Mouse (Mus musculus) embryonic fibroblast, embryonic 13.5 days (primary cell): ENCODE data around the gene Mocs1. TPM values are rescaled to one million over a fixed set of nuclear protein-coding genes. Genes with fewer than 3 reads are reported as not detected.

ENCODE experiments used
- H3K27ac ChIP-seq: 2 replicates; pipeline ENCODE4 v1.5.1; 2012; ENCODE audit warnings: low read length, control low read depth, inconsistent platforms; ENCODE audit not compliant: insufficient read depth
- H3K4me1 ChIP-seq: 2 replicates; pipeline ENCODE4 v1.6.1; 2011; ENCODE audit warnings: low read length; ENCODE audit not compliant: control insufficient read depth, insufficient read depth
- H3K4me3 ChIP-seq: 2 replicates; pipeline ENCODE4 v1.5.1; 2011; ENCODE audit warnings: mild to moderate bottlenecking, control low read depth, low read length; ENCODE audit not compliant: insufficient read depth
- CTCF ChIP-seq: IDR thresholded peaks from 2 replicates; pipeline ENCODE4 v1.5.1; 2011; ENCODE audit warnings: mild to moderate bottlenecking, control low read depth, low read length, moderate library complexity, borderline replicate concordance; ENCODE audit not compliant: insufficient read depth
- POLR2A ChIP-seq: IDR thresholded peaks from 2 replicates; pipeline ENCODE4 v1.6.1; 2011; ENCODE audit warnings: low read depth, mild to moderate bottlenecking, control low read depth, low read length, moderate library complexity
- polyA plus RNA-seq: library from polyadenylated mRNA; stranded (reverse); fragments of >200 nt; gene quantifications from 2 replicates; pipeline ENCODE4 v1.2.4, GENCODE M21; 2011; ENCODE audit warnings: low read depth; ENCODE audit not compliant: missing spikeins, insufficient read length

Gene Mocs1
- 18.5 and 19.5 TPM in 2 replicates for polyA plus RNA-seq

GRCm38 (mm10) chr17:49428239-49428688 is at the start of gene Mocs1:
Gene Mocs1 (plus strand): TSS chr17:49428362.
- Histone ChIP-seq H3K4me3 (peak within 1 kb of the TSS; percentile 84), H3K27ac (no peak within 1 kb of the TSS), H3K4me1 (peaks cover 15% of the 10 kb centered on the region)
- TF ChIP-seq POLR2A: peak; percentile 94
- TF ChIP-seq CTCF: no peak

DNA sequence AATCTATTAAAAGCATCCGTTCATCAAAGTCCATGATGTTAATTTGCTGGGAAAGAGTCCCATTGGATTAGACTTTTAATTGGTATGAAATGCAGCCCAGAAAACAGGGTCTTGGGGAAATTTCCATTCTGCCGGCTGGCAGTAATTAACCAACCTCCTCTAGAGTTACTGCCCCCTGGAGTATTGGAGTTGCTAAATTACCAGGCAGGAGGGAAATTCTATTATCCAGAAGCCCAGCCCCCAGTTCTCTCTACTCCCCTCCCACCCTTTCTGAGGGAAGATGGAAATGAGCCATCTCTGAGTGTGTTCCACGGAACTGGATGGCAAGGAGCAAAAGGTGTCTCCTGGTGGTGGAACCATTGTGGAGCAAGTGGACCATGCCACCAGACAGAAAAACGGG is 48.5 kb upstream of the Mocs1 start:
- TF ChIP-seq POLR2A (no peak), CTCF (no peak)

GRCm38 (mm10) chr17:49384217-49384943 is 43.8 kb upstream of the Mocs1 start:
- Histone ChIP-seq H3K4me1 (no peaks in the 10 kb centered on the region), H3K4me3 (no peak overlapping the region), H3K27ac (no peak overlapping the region)
- TF ChIP-seq POLR2A (no peak), CTCF (no peak)

More for the DNA sequence above, 48.5 kb upstream of the Mocs1 start:
- Histone ChIP-seq H3K27ac (no peak overlapping the region), H3K4me3 (no peak overlapping the region), H3K4me1 (no peaks in the 10 kb centered on the region)

GRCm38 (mm10) chr17:49387741-49388140 is 40.4 kb upstream of the Mocs1 start:
- no peaks in the 10 kb centered on the region for H3K4me1 ChIP-seq
- no peak overlapping the region for H3K4me3 ChIP-seq
- no peak overlapping the region for H3K27ac ChIP-seq
- no peak for TF ChIP-seq CTCF
- no peak for TF ChIP-seq POLR2A

GRCm38 (mm10) chr17:49392751-49393150 is 35.4 kb upstream of the Mocs1 start:
- TF ChIP-seq CTCF (no peak), POLR2A (no peak)
- no peak overlapping the region for H3K27ac ChIP-seq
- H3K4me3 ChIP-seq: no peak overlapping the region
- no peaks in the 10 kb centered on the region for H3K4me1 ChIP-seq

- Histone ChIP-seq H3K27ac (no peak overlapping the region), H3K4me3 (no peak overlapping the region), H3K4me1 (no peaks in the 10 kb centered on the region)
- no peak for TF ChIP-seq CTCF
- no peak for TF ChIP-seq POLR2A
Observed at GRCm38 (mm10) chr17:49394836-49395235, 33.3 kb upstream of the Mocs1 start.

- no peak for TF ChIP-seq CTCF
- no peak for TF ChIP-seq POLR2A
- Histone ChIP-seq H3K4me3 (no peak overlapping the region), H3K27ac (no peak overlapping the region), H3K4me1 (no peaks in the 10 kb centered on the region)
Observed at GRCm38 (mm10) chr17:49399605-49400004, 28.6 kb upstream of the Mocs1 start.

DNA sequence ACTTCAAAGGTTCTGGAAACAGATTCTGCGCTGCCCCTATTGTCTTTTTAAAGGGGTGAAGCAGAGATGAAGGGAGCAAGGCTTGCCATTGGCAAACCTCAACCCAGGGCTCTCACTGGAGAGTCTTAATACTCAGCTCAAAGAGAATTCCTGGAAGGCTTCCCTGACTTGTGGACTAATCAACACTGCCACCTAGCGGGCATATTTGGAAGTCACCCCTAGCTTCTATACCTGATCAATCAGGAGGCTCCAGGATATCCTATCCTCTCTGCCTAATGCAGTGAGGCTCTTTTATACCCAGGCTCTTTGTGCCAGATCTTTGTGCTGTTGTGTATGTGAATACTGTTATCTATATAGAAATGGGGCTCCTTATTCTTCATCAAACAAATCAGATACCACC is 28.0 kb upstream of the Mocs1 start:
- no peak overlapping the region for H3K4me3 ChIP-seq
- TF ChIP-seq POLR2A (no peak), CTCF (no peak)
- no peaks in the 10 kb centered on the region for H3K4me1 ChIP-seq
- no peak overlapping the region for H3K27ac ChIP-seq

- Histone ChIP-seq H3K27ac (no peak overlapping the region), H3K4me1 (no peaks in the 10 kb centered on the region), H3K4me3 (no peak overlapping the region)
- TF ChIP-seq POLR2A (no peak), CTCF (no peak)
Observed at GRCm38 (mm10) chr17:49403151-49403550, 25.0 kb upstream of the Mocs1 start.

DNA sequence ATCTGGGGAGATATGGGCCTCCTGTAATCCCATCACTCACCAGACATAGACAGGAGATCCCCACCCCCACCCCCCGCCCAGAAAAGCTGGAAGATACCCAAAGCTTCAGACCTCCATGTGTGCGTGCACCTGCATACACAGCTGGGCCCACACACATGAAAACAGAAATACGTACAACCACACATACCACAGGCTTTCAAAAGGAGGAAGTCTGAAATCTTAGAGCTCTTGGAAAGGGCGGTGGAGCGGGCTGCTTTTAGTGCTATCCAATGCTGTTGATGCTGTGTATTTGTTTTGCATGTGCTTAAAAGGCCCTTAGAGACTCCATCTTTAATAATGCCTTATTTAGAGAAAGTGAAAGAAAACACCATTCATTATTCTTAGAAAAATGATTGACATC is 22.2 kb upstream of the Mocs1 start:
- Histone ChIP-seq H3K4me1 (no peaks in the 10 kb centered on the region), H3K4me3 (no peak overlapping the region), H3K27ac (no peak overlapping the region)
- TF ChIP-seq POLR2A: no peak
- no peak for TF ChIP-seq CTCF
